In genomic region chr9:37220755-37221154, GRCm38 (mm10) we compare ENCODE assay signal across 24 mouse cellular contexts. TPM values are rescaled to one million over a fixed set of nuclear protein-coding genes. Genes with fewer than 3 reads are reported as not detected.
DNase-seq lines count a peak whose midpoint lies in the region; ATAC-seq lines count a peak whose summit lies in the region.
"Had no signal": no experiment of that assay in that cellular context is flagged by ENCODE, and none has a peak within 500 bp of the region (broad histone marks: within the 10 kb centered on the region; RNA-seq: fewer than 3 reads in every experiment).

No protein-coding gene starts in this region.

- no peak overlapping the region for H3K4me3 ChIP-seq in forebrain, embryonic 14.5 days (ENCODE audit: low read depth, low read length)
- no peak overlapping the region for H3K4me3 ChIP-seq in forebrain, embryonic 10.5 days
- no peak overlapping the region for H3K4me3 ChIP-seq in midbrain, embryonic 12.5 days
- H3K4me3 ChIP-seq in midbrain, embryonic 16.5 days (ENCODE audit: low read depth, low read length): no peak overlapping the region
- no peak overlapping the region for H3K4me3 ChIP-seq in midbrain, embryonic 15.5 days
- H3K4me3 ChIP-seq in midbrain, embryonic 11.5 days (ENCODE audit: low read depth, low read length): no peak overlapping the region
- H3K4me3 ChIP-seq: embryonic facial prominence, embryonic 12.5 days; embryonic facial prominence, embryonic 15.5 days; forebrain, embryonic 12.5 days; heart, adult 2 months; heart, embryonic 10.5 days; heart, embryonic 13.5 days had no signal

- peaks cover 13% of the 10 kb centered on the region; the same call in 1 of the 2 replicates for H3K36me3 ChIP-seq in forebrain, embryonic 14.5 days (ENCODE audit: control insufficient read depth, insufficient read depth, low read length)
- peaks cover 27% of the 10 kb centered on the region for H3K36me3 ChIP-seq in forebrain, embryonic 10.5 days (replicated peaks)
- H3K36me3 ChIP-seq in midbrain, embryonic 12.5 days: peaks cover 18% of the 10 kb centered on the region; the same call in 1 of the 2 replicates
- H3K36me3 ChIP-seq in midbrain, embryonic 16.5 days (ENCODE audit: control insufficient read depth, insufficient read depth, low read length): no peaks in the 10 kb centered on the region
- no peaks in the 10 kb centered on the region for H3K36me3 ChIP-seq in midbrain, embryonic 15.5 days (replicated peaks)
- H3K36me3 ChIP-seq in midbrain, embryonic 11.5 days (ENCODE audit: control insufficient read depth, insufficient read depth, low read length): no peaks in the 10 kb centered on the region

- DNase-seq in forebrain, embryonic 14.5 days (ENCODE audit: low spot score): peak; percentile 9
- DNase-seq in forebrain, embryonic 10.5 days (ENCODE audit: extremely low spot score, low spot score): no peak
- no peak for DNase-seq in midbrain, embryonic 11.5 days (ENCODE audit: low spot score, missing footprints)
- DNase-seq: adrenal gland, postnatal 10 days; adrenal gland, postnatal 36 days; cerebellum, adult 11 months; cerebellum, adult 2 months; cerebellum, adult 9-11 months; cerebellum, postnatal 25 days; gastrocnemius, postnatal 10 days; gastrocnemius, postnatal 36 days; heart, adult 2 months; heart, postnatal 14 days; heart, postnatal 4 days had no signal

- ATAC-seq in forebrain, embryonic 14.5 days: no peak
- ATAC-seq in midbrain, embryonic 12.5 days (ENCODE audit: low FRiP score, low read depth): peak; percentile 74; the same call in 1 of the 2 replicates
- no peak for ATAC-seq in midbrain, embryonic 16.5 days
- 0 out of 2 replicates have a peak, but pooled peaks have one; percentile 51 for ATAC-seq in midbrain, embryonic 15.5 days (replicated peaks)
- no peak for ATAC-seq in midbrain, embryonic 11.5 days (ENCODE audit: low FRiP score)
- ATAC-seq: forebrain, embryonic 16.5 days had no signal

- H3K9me3 ChIP-seq in forebrain, embryonic 14.5 days (replicated peaks; ENCODE audit: control insufficient read depth, low read length): no peaks in the 10 kb centered on the region
- no peaks in the 10 kb centered on the region for H3K9me3 ChIP-seq in forebrain, embryonic 10.5 days
- H3K9me3 ChIP-seq in midbrain, embryonic 12.5 days: no peaks in the 10 kb centered on the region
- H3K9me3 ChIP-seq in midbrain, embryonic 16.5 days (replicated peaks; ENCODE audit: control insufficient read depth, low read length, poor library complexity, severe bottlenecking): no peaks in the 10 kb centered on the region
- no peaks in the 10 kb centered on the region for H3K9me3 ChIP-seq in midbrain, embryonic 15.5 days
- no peaks in the 10 kb centered on the region for H3K9me3 ChIP-seq in midbrain, embryonic 11.5 days (ENCODE audit: control insufficient read depth, low read length)
- H3K9me3 ChIP-seq: embryonic facial prominence, embryonic 12.5 days; embryonic facial prominence, embryonic 15.5 days; forebrain, embryonic 12.5 days; heart, embryonic 10.5 days; heart, embryonic 13.5 days had no signal

- no peak overlapping the region for H3K27ac ChIP-seq in forebrain, embryonic 14.5 days (ENCODE audit: low read depth, low read length)
- no peak overlapping the region for H3K27ac ChIP-seq in forebrain, embryonic 10.5 days
- no peak overlapping the region for H3K27ac ChIP-seq in midbrain, embryonic 12.5 days (replicated peaks)
- H3K27ac ChIP-seq in midbrain, embryonic 16.5 days (ENCODE audit: low read length): no peak overlapping the region
- H3K27ac ChIP-seq in midbrain, embryonic 15.5 days: no peak overlapping the region
- no peak overlapping the region for H3K27ac ChIP-seq in midbrain, embryonic 11.5 days (ENCODE audit: low read depth, low read length)
- H3K27ac ChIP-seq: embryonic facial prominence, embryonic 12.5 days; embryonic facial prominence, embryonic 15.5 days; forebrain, embryonic 12.5 days; heart, adult 2 months; heart, embryonic 10.5 days; heart, embryonic 13.5 days; hindbrain, embryonic 14.5 days had no signal

- H3K4me1 ChIP-seq in forebrain, embryonic 14.5 days (ENCODE audit: control insufficient read depth, insufficient read depth, low read length): no peaks in the 10 kb centered on the region
- H3K4me1 ChIP-seq in forebrain, embryonic 10.5 days: peaks cover 25% of the 10 kb centered on the region
- H3K4me1 ChIP-seq in midbrain, embryonic 12.5 days: peaks cover 4% of the 10 kb centered on the region; the same call in 1 of the 2 replicates
- H3K4me1 ChIP-seq in midbrain, embryonic 16.5 days (ENCODE audit: control insufficient read depth, insufficient read depth, low read length): no peaks in the 10 kb centered on the region; the same call in 1 of the 2 replicates
- no peaks in the 10 kb centered on the region for H3K4me1 ChIP-seq in midbrain, embryonic 15.5 days
- H3K4me1 ChIP-seq in midbrain, embryonic 11.5 days (ENCODE audit: control insufficient read depth, insufficient read depth, low read length): no peaks in the 10 kb centered on the region
- H3K4me1 ChIP-seq: embryonic facial prominence, embryonic 12.5 days; embryonic facial prominence, embryonic 15.5 days; forebrain, embryonic 12.5 days had no signal

- 39% methylated on average over 8 of the region's 8 CpGs for WGBS in forebrain, embryonic 14.5 days
- WGBS in forebrain, embryonic 10.5 days: 86% methylated on average over 8 of the region's 8 CpGs
- WGBS in midbrain, embryonic 12.5 days: 89% methylated on average over 8 of the region's 8 CpGs
- WGBS in midbrain, embryonic 16.5 days: 71% methylated on average over 8 of the region's 8 CpGs
- 62% methylated on average over 8 of the region's 8 CpGs for WGBS in midbrain, embryonic 15.5 days
- 90% methylated on average over 8 of the region's 8 CpGs for WGBS in midbrain, embryonic 11.5 days

- no peak overlapping the region for H3K4me2 ChIP-seq in forebrain, embryonic 14.5 days (ENCODE audit: low read length)
- H3K4me2 ChIP-seq in midbrain, embryonic 12.5 days (replicated peaks): no peak overlapping the region
- H3K4me2 ChIP-seq in midbrain, embryonic 16.5 days (ENCODE audit: low read length): no peak overlapping the region
- no peak overlapping the region for H3K4me2 ChIP-seq in midbrain, embryonic 15.5 days
- no peak overlapping the region for H3K4me2 ChIP-seq in midbrain, embryonic 11.5 days
- H3K4me2 ChIP-seq: embryonic facial prominence, embryonic 12.5 days; embryonic facial prominence, embryonic 15.5 days; forebrain, embryonic 12.5 days; heart, embryonic 13.5 days; hindbrain, embryonic 14.5 days had no signal

- H3K9ac ChIP-seq in forebrain, embryonic 14.5 days (ENCODE audit: low read length): no peak overlapping the region
- no peak overlapping the region for H3K9ac ChIP-seq in midbrain, embryonic 12.5 days (replicated peaks)
- H3K9ac ChIP-seq in midbrain, embryonic 16.5 days (ENCODE audit: low read depth, low read length): no peak overlapping the region
- no peak overlapping the region for H3K9ac ChIP-seq in midbrain, embryonic 15.5 days
- no peak overlapping the region for H3K9ac ChIP-seq in midbrain, embryonic 11.5 days (ENCODE audit: low read length)
- H3K9ac ChIP-seq: embryonic facial prominence, embryonic 12.5 days; embryonic facial prominence, embryonic 15.5 days; forebrain, embryonic 12.5 days; heart, embryonic 13.5 days; hindbrain, embryonic 14.5 days had no signal

- H3K27me3 ChIP-seq in forebrain, embryonic 14.5 days (replicated peaks; ENCODE audit: control insufficient read depth, insufficient read depth, low read length): no peaks in the 10 kb centered on the region
- H3K27me3 ChIP-seq in forebrain, embryonic 10.5 days (ENCODE audit: poor library complexity, severe bottlenecking): no peaks in the 10 kb centered on the region
- no peaks in the 10 kb centered on the region for H3K27me3 ChIP-seq in midbrain, embryonic 12.5 days
- no peaks in the 10 kb centered on the region for H3K27me3 ChIP-seq in midbrain, embryonic 16.5 days (ENCODE audit: control insufficient read depth, insufficient read depth, low read depth, low read length)
- no peaks in the 10 kb centered on the region for H3K27me3 ChIP-seq in midbrain, embryonic 15.5 days (replicated peaks)
- no peaks in the 10 kb centered on the region for H3K27me3 ChIP-seq in midbrain, embryonic 11.5 days (ENCODE audit: control insufficient read depth, insufficient read depth, low read length)
- H3K27me3 ChIP-seq: embryonic facial prominence, embryonic 12.5 days; embryonic facial prominence, embryonic 15.5 days; forebrain, embryonic 12.5 days; heart, embryonic 13.5 days had no signal

RNA-seq across cellular contexts. Expression of gene Tmem218, which starts 12.7 kb away (rescaled TPM):
- 11.0 and 13.9 TPM in 2 replicates for polyA plus RNA-seq in forebrain, embryonic 14.5 days (2014; fragmentation: Nextera tagmentation; extraction: Ambion mirVana)
- polyA plus RNA-seq in forebrain, embryonic 10.5 days (2016; fragmentation: Nextera tagmentation; extraction: Ambion mirVana): 12.6 and 12.9 TPM in 2 replicates
- 15.4 and 16.2 TPM in 2 replicates for polyA plus RNA-seq in midbrain, embryonic 12.5 days (2016; fragmentation: Nextera tagmentation; extraction: Ambion mirVana)
- polyA plus RNA-seq in midbrain, embryonic 16.5 days (2015; fragmentation: Nextera tagmentation; extraction: Ambion mirVana): 9.2 and 10.0 TPM in 2 replicates
- 8.7 and 9.0 TPM in 2 replicates for polyA plus RNA-seq in midbrain, embryonic 15.5 days (2015; fragmentation: Nextera tagmentation; extraction: Ambion mirVana)
- 17.3 and 19.2 TPM in 2 replicates for polyA plus RNA-seq in midbrain, embryonic 11.5 days (2014; fragmentation: Nextera tagmentation; extraction: Ambion mirVana)

RNA-seq across cellular contexts. Expression of gene Slc37a2, which starts 34.8 kb away (rescaled TPM):
- 0.88 and 1.1 TPM in 2 replicates for polyA plus RNA-seq in forebrain, embryonic 14.5 days (2014; fragmentation: Nextera tagmentation; extraction: Ambion mirVana)
- polyA plus RNA-seq in forebrain, embryonic 10.5 days (2016; fragmentation: Nextera tagmentation; extraction: Ambion mirVana): 2.2 and 2.5 TPM in 2 replicates
- 1.1 TPM in 2 replicates for polyA plus RNA-seq in midbrain, embryonic 12.5 days (2016; fragmentation: Nextera tagmentation; extraction: Ambion mirVana)
- 0.76 and 1.7 TPM in 2 replicates for polyA plus RNA-seq in midbrain, embryonic 16.5 days (2015; fragmentation: Nextera tagmentation; extraction: Ambion mirVana)
- 0.81 and 1.6 TPM in 2 replicates for polyA plus RNA-seq in midbrain, embryonic 15.5 days (2015; fragmentation: Nextera tagmentation; extraction: Ambion mirVana)
- 1.3 and 1.9 TPM in 2 replicates for polyA plus RNA-seq in midbrain, embryonic 11.5 days (2014; fragmentation: Nextera tagmentation; extraction: Ambion mirVana)

Comparison
In these comparisons a context has a peak if more than half of its experiments do, and no peak if none do; other contexts are left out.
1. ATAC-seq: peak in midbrain, embryonic 12.5 days (single experiment) and midbrain, embryonic 15.5 days (single experiment); none in forebrain, embryonic 14.5 days (single experiment), midbrain, embryonic 16.5 days (single experiment) and midbrain, embryonic 11.5 days (single experiment).